In the genomic region with DNA sequence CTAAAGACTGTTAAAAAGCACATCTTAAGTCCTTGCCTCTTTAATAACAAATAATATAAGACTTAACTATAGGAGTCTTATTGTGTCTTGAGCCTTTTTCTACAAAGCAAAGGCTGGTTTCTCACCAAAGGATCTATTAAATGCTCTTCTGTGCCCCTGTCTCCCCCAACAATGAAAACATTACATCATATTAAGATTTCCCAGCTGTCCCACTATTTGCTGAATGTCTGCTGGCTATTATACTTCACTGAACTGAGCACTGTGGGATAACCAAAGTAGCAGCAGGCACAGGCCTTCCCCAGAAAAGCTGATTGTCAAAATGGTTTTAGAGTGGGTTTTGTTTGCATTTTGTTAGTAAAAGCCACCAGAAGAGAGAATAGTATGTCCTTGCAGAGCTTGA, we compare ENCODE assay signal across 20 mouse cellular contexts. TPM values are rescaled to one million over a fixed set of nuclear protein-coding genes. Genes with fewer than 3 reads are reported as not detected.
"Had no signal": no experiment of that assay in that cellular context is flagged by ENCODE, and none has a peak within 500 bp of the region (broad histone marks: within the 10 kb centered on the region; RNA-seq: fewer than 3 reads in every experiment).

No protein-coding gene starts in this region.

- H3K4me3 ChIP-seq: left cerebral cortex, adult 2 months; liver, embryonic 13.5 days; neural tube, embryonic 12.5 days; neural tube, embryonic 15.5 days; stomach, embryonic 15.5 days had no signal

- H3K4me1 ChIP-seq: liver, embryonic 13.5 days; neural tube, embryonic 12.5 days; stomach, embryonic 15.5 days had no signal

- H3K9me3 ChIP-seq: liver, embryonic 13.5 days; neural tube, embryonic 12.5 days; neural tube, embryonic 15.5 days; stomach, embryonic 15.5 days had no signal

- H3K27ac ChIP-seq: kidney, postnatal 0 days; left cerebral cortex, adult 2 months; liver, embryonic 13.5 days; neural tube, embryonic 12.5 days; neural tube, embryonic 15.5 days; stomach, embryonic 15.5 days had no signal

- DNase-seq: kidney, adult 2 months; kidney, postnatal 25 days; layer of hippocampus, postnatal 36 days; liver, embryonic 13.5 days; lung, adult 2 months; lung, postnatal 14 days; lung, postnatal 4 days; right cerebral cortex, adult 18-20 months; right cerebral cortex, postnatal 14 days; right cerebral cortex, postnatal 4 days; spleen, adult 18-20 months; thymus, adult 18-20 months; thymus, postnatal 36 days had no signal

- H3K4me2 ChIP-seq: liver, embryonic 13.5 days; neural tube, embryonic 12.5 days; neural tube, embryonic 15.5 days; stomach, embryonic 15.5 days had no signal

- H3K27me3 ChIP-seq: liver, embryonic 13.5 days; neural tube, embryonic 12.5 days; neural tube, embryonic 15.5 days; stomach, embryonic 15.5 days had no signal

- H3K9ac ChIP-seq: liver, embryonic 13.5 days; neural tube, embryonic 12.5 days; neural tube, embryonic 15.5 days; stomach, embryonic 15.5 days had no signal

RNA-seq across cellular contexts. Expression of a gene that starts 38.6 kb away (rescaled TPM):
- total RNA-seq: liver, adult 2 months; megakaryocyte progenitor cell, adult 5-6 weeks had no signal
- polyA plus RNA-seq: liver, embryonic 13.5 days; neural tube, embryonic 15.5 days had no signal
